Mouse (Mus musculus): ENCODE data around the gene Tpmt.

Gene Tpmt

DNA sequence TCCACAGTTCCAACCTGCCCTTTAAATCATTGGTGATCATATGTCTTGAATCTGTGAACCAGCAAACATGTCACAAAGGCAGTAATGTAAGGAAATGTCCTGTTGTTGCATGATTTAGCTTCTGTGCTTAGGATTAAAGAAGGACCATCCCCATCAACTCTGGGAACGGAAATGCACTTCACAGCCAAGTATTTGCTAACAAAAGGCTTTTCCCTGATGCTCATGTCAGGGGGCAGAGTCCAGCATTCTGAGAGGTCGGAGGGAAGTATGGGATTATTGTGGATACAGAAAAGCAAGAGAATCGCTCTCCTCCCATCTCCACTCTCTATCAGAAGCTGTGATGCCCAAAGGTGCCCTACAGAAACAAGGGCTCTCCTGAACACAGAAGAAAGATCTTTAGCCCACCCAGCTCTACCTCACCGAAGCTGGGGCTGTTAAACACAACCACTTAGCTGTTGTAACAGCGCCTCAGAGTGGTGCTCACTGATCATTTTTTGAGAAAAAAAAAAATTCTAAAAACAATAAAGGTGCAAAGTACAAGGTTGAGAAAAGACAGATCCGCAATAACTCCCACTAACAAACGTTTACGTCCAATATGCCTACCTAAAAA lies 2.4 kb downstream of the Tpmt start:
- DNase-seq, result peak; percentile 39

DNA sequence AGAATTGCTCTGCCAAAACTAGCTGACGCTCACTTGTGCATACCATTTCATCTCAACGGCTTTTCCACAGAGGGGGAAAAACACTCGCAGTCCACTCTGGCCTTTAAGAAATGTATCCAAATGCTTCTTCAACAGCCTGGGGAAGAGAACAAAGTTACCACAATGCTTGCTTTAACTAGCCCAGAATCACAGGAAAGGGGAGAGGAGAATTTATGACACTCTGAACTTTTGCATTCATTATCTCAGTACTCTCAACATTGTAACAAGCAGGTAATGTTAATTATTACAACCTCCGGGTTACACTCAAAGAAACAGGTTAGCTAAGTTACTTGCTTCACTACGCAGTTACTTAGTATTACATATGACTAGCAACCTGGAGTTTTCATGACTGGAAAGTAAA lies 4.5 kb downstream of the Tpmt start:
- DNase-seq, result no peak

DNA sequence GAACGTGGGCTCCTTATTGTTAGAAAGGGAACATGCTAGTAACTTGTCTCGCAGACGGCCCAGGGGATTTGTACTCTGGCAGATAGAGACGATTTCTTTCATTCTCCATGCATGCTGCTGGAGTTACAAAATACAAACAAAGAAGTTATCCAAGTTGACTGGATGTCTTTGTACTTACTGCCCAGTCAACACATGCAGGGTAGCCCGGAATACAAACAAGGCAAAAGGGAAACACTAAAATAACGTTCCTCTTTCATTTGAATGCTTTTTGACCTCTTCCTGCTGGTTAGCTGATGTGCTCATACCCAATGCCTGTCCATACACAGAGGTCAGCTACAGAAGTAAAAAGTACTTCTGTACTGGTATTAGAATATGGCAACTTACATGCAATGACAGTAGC lies 6.6 kb downstream of the Tpmt start:
- DNase-seq, result no peak

DNA sequence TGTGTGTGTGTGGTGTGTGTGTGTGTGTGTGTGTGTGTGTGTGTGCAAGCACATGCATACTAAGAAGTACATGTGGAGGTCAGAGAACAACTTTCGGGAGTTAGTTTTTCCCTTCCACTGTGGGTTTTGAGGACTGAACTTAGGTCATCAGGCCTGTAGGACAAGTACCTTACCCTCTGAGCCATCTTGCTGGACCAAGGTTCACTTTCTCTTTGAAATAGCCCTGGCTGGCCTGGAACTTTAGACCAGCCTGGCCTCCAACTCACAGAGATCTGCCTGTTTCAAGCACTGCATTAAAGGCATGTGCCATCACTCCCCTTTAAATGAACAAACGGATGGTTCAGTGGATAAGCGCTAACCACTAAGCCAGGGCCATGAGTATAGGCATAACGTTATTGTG lies 10.9 kb downstream of the Tpmt start:
- no peak for DNase-seq

DNA sequence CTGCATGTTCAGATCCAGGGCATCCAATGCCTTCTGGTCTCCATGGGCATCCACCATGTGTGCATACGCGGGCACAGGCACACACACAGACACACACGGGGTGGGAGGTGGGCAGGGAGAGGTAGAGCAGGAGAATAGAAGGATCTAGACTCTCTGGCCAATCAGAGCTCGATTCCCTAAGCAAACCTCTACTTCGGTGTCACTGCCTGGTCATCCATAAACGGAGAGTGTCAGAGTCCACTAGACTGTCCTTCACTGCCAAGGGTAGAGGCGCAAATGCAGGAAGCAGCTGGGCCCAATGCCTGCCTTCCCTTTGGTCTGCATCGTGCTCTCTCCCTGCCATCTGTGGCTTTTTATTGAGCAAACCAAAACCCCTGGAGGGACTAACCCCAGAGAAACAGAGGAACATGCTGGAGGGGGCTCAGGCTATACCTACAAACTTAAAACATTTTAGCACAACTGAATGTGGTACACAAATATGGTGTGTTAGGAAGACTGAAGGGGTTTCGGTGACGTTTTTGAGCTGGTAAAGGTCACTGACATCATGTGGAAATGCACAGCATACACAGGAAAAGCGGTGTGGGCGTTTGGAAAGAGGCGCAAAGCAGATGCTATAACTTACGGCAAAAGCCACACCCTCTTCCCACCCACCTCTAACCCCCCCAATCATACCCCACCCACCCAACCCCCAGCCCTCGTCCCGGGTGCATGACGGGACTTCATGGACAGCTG lies 14.0 kb downstream of the Tpmt start:
- DNase-seq, result no peak

DNA sequence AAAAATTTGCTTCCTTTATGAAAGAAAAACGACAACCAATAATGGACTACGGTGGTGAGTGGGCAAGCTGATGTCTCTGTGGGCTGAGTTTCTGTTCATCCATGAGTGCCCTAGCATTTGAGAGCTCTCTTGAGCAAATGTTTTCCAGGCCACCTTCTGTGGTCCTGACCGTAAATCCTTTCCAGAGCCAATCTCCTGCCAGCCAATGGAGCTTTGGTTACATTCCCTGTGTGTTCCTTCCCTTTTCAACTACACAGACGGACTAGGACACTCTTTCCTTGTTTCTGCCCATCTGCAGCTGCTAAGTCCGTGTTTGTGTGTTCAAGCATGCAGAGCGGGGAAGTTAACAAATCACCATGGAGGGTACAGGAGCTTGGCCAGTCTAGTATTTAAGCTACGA lies 23.7 kb downstream of the Tpmt start:
- peak; percentile 10 for DNase-seq

DNA sequence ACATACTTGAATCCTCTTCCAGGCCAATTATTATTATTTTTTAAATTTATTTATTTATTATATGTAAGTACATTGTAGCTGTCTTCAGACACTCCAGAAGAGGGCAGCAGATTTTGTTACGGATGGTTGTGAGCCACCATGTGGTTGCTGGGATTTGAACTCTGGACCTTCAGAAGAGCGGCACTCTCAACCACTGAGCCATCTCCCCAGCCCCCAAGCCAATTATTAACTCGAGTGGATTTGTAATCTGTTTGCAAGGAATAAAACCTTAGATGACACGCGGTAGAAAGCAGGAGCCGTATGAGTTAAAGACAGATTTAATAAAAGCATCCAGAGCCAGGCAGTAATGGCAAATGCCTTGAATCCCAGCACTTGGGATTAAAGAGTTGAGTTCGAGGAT lies 24.8 kb downstream of the Tpmt start:
- DNase-seq, result no peak

DNA sequence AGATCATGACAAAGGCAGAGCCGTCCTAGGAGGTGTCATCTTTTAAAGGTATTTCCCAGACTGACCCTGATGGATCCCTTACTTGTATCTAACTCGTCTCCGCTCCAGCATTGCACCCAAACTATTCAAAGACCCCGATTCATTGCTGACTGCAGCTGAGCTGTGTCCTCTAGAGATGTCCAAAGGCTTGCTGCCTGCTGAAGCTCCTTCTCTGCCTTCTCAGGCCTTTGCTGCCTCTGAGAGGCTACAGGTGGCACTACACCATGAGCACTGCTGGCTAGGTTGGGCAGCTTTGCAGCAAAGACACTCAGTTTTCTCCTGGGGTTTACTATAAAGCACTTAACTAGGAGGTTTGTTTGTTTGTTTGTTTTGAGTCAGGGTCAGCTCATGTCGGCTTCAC lies 27.3 kb downstream of the Tpmt start:
- peak; percentile 77 for DNase-seq

DNA sequence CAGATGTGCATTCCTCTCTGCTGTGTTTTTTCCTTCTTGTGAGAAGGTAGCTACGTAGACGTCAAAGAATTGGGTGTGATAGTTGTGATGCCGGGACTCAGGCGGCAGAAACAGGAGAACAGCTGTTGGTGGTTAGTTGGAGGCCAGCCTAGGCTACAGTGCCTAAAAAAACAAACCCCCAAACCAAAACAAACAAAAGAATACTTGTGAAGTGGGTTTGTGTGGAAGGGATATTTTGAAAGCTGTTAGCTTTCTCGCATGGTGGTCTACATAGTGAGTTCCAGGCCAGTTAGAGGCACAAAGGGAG lies 29.4 kb downstream of the Tpmt start:
- no peak for DNase-seq

DNA sequence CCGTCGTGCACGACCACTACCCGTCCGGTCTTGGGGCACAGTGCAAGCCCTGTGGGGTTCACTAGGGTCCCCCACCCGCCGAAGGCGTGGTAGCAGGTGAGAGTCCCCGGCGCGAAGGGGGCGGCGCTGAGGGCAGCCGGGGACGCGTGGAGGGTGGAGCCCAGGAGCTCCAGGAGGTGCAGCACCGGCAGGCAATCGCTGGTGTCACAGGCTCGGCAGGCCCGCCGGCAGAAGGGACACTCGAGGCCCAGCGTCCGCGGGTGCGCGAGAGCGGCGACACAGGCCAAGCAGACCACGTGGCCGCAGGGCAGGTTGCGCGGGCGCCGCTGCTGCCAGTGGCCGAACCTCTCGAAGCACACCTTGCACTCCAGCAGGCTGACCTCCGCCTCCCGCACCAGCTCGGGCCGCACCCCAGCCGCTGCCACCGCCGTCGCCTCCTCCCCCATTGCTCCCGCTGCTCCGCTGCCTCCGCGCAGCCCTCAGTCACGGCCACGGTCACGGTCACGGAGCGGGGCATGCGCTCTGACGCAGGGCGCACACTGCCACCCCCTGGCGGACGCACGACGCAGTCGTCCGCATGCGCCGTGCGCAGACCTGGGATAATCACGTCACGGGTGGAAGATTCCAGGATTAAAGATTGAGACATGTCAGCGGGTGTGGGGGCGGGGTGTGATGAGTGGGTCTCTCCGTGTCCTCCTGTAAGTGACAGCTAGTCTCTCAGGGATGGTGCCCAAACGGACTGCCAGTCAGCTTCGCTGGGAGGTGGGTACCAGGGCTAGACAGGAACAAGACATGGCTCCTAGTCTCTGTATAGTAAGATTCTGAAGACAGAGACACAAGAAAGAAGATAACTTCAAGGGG lies 30.0 kb downstream of the Tpmt start, which contains the start of gene Nhlrc1:
TSS of gene Nhlrc1 (minus strand) at position 517 of the 861 bp plus-strand sequence.
- DNase-seq, result peak; percentile 88

DNA sequence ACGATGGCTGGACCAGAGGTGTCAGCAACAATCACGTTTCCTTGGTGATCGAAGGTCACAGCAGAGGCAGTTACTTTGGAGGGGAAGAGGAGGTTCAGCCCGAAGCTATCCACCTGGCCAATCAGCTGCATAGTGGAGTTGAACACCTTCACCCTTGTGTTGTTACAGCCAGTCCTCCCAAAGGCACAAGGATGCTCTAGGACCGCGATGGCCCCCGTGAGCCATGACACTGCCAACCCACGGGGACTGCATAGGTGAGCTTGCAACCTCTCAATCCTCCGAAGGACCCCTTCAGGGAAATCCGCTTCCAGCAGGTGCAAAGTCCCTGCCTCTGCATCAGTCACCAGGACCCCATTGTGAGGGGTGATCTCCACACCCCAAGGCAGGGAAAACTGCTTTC lies 30.8 kb downstream of the Tpmt start:
- no peak for DNase-seq

DNA sequence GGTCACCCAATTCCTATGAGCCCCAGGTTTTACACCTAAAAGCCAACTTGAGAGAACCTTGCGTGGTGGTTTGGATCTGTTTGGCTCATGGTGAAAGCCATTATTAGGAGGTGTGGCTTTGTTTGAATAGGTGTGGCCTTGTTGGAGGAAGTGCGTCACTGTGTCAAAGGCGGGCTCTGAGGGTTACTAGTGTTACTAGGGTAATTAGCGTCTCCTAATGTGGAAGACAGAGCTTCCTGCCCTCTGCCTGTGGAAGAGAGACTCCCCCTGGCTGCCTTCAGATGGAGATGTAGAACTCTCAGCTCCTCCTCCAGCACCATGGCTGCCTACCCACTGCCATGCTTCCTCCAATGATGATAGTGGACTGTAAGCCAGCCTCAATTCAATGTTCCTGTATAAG lies 42.9 kb downstream of the Tpmt start:
- no peak for DNase-seq

DNA sequence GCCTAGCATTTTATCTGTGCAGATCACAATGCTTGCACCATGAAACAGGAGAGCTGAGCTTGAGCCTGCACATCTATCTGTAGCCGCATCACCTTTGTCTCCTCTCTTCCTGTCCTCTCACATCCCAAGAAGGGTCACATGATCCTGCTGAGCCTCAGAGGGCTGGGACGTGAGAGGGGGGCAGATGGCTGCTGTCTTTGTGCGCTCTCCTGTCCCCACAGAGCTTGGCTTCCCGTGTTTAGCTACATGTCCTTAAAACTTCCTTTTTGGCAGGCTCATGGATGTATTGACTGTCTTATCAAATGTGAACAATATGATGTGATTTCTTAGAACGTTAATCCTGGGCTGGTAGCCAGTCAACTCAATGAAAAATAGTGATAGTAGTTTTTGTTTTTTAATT lies 45.0 kb downstream of the Tpmt start:
- no peak for DNase-seq

DNA sequence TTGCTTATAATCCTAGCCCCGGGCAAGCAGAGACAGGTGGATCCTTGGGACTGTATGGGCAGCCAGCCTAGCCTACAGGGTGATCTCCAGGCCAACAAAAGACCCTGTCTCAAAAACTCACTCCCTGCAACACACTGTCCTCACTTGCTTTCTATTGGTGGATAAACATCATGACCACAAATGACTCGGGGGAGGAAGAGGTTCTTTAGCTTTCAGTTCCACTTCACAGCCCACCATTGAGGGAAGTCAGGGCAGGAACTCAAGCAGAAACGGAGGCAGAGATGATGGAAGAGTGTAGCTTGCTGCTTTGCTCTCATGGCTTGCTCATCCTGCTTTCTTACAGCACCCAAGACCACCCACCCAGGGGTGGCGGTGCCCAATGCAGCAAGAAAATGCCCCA lies 47.2 kb downstream of the Tpmt start:
- no peak for DNase-seq

DNA sequence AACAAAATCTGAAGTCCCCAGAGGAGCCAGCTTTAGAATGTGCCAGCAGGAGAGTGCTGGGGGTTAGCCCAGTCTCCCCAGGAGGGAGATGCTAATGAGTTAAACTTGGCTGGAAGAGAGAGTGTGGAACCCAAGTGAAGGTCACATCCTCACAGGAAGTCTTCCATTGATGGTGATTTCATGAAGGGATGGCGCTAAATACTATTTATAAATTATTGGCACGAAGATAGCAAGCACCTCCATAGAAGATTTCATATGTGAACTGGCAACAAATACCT lies 51.3 kb downstream of the Tpmt start:
- no peak for DNase-seq

DNA sequence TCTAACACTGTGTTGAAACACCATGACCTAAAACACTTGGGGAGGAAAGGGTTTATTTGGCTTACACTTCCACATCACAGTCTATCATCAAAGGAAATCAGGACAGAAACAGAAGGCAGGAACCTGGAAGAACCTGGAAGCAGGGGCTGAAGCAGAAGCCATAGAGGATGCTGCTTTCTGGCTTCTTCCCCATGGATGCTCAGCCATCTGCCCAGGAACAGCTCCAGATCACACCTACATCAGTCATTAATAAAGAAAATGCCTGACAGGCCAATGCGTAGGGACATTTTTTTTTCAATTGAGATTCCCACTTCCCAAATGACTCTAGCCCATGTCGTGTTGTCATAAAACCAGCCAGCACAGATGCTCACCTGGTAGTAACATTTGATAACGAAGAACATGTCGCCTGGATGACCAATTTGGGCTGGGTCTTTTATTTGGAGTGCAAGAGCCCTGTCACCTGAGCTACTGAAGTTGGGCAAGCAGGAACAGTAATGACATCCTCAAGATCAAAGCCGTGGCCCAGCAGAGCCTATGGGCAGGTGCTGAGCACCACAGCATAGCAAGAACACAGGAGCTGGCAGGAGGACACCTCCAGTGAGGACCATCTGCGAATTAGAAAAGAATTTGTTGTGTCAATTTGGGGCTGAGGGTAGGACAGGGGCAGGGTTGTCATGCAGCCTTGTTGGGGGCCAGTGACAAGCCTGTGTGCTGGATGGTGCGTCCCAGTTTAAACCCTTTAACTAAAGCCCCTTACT lies 51.8 kb downstream of the Tpmt start:
- no peak for DNase-seq

DNA sequence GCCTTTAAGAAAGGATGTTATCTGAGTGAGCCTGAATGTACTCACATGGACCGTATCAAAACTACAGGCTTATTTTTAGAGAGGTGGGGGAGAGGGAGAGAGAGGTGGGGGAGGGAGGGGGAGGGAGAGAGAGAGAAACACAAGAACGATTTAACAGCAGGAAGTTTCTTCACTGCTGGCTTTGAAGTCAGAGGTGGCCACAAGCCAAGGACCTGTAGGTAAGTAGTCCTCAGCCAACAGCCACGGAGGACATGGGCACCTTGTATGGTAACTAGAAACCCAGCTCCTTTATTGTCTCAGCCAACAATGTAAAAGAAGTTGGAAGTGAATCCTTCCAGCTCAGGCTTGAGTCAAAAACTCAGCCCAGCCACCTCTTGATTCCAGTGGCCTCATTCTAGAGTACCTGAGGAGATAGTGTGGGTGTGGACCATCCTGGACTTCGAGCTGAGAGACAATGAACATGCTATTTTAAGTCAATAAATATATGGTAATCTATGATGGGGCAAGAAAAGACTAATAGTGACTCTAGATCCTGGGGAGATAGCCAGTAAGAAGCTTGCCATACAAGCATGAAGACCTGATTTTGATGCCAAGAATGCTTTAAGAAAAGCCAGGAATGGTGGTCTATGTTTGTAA lies 54.0 kb downstream of the Tpmt start:
- DNase-seq, result no peak

DNA sequence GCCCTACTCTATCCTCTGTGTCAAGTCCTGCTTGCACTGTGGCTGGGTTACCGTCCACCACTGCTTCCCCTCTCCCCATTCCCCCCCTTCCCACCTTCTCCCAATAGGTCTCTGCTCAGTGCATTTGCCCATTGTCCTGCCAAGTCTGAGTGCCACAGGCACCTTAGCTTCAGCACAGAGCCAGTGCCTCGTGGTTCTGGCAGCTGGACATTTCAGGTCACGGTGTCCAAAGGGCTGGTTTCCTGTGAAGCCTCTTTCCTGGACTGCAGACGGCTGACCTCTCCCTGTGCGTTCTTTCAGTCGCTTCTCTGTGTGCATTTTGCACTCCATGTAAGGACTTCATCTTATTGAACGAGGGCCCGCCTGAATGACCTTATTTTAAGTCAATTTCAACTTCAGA lies 56.6 kb downstream of the Tpmt start:
- DNase-seq, result no peak

DNA sequence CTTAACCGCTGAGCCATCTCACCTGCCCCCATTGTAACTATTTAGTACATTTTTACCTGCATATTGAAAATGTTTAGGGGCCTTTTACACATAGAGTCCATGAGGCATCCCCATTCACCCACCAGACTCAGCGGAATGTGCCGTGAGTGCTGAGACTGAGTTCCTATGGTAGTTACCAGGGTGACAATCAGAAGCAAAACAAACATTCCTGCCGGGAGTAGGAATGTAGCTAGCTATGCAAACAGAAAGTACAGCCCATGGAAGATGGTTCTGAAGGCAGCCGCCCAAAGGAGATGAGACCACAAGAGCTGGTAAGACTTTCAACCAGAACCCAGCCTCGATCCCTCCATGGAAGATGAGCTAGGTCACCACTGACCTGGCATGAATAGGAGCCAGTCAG lies 58.3 kb downstream of the Tpmt start:
- no peak for DNase-seq

DNA sequence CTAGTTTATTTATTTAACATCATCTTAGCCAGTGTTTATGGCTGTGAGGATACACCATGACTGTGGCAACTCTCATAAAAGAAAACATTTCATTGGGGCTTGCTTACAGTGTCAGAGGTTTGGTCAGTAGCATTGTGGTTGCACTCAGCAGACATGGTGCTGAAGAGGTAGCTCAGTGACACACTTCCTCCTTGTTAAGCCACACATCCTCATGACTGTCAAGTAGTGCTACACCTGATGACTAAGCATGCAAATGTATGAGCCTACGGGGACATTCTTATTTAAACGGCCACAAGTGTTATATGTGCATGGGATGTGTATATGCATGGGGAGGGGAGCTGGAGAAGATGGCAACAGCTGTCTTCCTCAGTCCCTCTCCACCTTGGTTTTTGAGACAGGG lies 60.7 kb downstream of the Tpmt start:
- no peak for DNase-seq

DNA sequence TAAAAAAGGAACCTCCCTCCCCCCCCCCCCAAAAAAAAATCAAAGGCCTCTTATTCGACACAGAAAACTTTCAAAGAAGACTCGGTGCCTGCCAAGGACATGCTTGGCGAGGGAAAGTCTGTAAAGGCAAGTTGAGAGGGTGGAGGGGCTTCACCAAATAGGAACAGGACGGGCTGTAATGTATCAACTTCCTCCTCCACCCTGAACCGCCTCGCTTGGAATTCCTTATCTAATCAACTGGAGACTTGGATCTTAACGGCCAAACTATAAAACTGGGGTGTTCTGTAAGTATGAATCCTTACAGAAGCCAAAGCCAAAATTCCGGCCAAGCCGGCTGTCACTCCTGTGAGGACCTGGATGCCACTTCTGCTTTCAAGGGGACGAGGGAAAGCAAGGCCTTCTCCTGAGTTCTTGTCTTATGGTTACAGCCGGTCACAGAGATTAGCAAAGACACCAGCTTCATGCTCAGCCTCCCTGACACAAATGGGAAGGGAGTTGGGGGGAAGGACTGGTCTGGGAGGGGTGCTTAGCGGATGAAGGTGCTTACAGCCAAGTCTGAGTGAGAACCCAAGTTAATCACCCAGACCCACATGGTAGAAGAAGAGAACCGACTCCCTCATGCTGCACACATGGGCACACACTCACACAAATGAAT lies 64.6 kb downstream of the Tpmt start:
- no peak for DNase-seq

DNA sequence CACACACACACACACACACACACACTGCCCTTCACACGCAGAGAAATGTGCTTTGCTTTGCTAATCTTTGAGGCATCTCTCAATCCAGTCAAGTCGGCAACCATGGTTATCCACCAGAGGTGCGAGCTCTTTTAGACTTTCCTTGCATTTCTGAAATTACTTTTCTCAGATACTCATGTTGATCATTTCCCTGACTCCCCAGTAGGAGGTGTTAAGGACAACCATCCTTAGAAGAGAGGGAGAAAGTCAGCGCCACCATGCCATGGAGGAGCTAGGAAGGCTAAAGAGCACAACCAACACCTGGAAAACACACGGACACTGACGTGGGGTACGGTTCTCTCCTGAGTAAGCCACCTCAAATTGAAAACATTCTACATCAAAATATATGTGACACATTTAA lies 68.0 kb downstream of the Tpmt start:
- DNase-seq, result no peak

DNA sequence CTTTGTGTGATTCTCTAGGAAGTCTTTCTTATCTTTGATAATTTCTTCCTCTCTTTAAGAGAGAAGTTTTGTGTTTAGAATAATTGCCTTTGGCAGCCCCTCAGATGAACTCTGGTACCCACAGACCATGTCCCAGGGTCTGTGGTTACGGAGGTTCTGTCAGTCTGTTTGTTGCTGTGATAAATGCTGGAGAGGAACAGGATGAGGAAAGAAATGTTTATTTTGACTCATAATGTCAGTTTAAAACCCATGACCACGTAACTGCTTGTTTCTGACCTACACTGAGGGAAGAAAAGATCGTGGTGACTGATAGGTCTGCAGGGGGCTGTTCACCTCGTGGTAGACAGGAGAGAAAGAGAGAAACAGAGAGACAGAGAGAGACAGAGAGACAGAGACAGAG lies 68.6 kb downstream of the Tpmt start:
- DNase-seq, result no peak
